Mouse (Mus musculus) skeletal muscle tissue, postnatal 0 days (tissue): ENCODE data around the gene Carmil2. TPM values are rescaled to one million over a fixed set of nuclear protein-coding genes. Genes with fewer than 3 reads are reported as not detected.

Experiments
- polyA plus RNA-seq: library from polyadenylated mRNA; unstranded; fragments of >200 nt; fragmentation: Nextera tagmentation; extraction: Ambion mirVana; gene quantifications from 2 replicates; pipeline ENCODE4 v1.2.1, GENCODE M21; 2015

The Carmil2 gene
- polyA plus RNA-seq = 0.04 and 0.10 TPM in 2 replicates

DNA sequence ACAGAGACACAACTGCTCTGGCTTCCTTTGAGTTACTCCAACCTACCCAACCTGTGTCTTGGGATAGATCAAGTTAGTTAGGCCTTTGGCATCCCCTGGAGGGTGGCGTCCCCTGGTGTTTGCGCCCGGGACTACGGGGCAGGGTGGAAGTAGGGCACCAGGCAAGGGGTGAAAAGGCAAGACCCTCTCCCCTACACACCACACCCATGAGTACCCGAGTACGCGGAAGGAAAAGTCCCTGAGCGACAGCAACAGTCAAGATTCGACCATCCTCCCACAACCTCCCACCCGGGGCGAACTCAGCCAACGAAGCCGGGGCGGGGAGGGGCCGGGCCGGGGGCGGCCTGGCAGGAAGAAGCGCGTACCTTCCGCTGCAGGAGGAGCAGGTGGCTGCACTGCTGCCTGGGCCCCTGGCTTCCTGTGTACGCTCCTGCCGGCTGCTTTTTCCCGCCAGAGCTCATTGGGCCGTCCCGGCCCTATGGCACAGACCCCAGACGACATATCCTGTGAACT lies at the start of gene Carmil2:
TSS of gene Carmil2 (plus strand) at position 479 of the 513 bp plus-strand sequence.

DNA sequence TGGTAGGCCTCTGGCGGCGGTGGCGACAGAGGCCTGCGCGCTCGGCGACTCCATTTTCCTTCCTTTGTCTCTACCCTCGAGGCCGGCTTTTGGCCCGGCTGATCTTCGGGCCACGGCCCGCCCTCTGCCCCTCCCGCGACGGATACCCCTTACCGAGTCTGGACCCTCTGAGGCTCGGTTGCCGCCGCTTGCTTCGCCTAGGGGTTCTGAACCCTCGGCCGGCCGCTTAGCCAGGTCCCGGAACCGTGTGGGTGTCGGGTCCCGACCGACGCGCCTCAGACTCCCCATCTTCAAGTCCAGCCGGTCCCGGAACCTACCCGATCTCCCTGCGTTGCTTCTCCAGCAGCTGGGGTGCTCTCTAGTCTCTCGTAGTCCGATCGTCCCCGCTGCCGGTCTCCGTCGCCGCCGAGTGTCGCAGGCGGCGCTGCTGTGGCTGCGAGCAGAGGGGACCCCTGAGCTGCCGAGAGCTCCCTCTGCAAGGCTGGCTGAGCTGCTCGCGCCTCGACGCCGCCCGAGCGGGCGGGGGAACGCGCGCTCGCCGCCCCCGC lies 49.0 kb upstream of the Carmil2 start, which contains the start of gene Agrp:
TSS of gene Agrp (minus strand) at position 431 of the 548 bp plus-strand sequence.

DNA sequence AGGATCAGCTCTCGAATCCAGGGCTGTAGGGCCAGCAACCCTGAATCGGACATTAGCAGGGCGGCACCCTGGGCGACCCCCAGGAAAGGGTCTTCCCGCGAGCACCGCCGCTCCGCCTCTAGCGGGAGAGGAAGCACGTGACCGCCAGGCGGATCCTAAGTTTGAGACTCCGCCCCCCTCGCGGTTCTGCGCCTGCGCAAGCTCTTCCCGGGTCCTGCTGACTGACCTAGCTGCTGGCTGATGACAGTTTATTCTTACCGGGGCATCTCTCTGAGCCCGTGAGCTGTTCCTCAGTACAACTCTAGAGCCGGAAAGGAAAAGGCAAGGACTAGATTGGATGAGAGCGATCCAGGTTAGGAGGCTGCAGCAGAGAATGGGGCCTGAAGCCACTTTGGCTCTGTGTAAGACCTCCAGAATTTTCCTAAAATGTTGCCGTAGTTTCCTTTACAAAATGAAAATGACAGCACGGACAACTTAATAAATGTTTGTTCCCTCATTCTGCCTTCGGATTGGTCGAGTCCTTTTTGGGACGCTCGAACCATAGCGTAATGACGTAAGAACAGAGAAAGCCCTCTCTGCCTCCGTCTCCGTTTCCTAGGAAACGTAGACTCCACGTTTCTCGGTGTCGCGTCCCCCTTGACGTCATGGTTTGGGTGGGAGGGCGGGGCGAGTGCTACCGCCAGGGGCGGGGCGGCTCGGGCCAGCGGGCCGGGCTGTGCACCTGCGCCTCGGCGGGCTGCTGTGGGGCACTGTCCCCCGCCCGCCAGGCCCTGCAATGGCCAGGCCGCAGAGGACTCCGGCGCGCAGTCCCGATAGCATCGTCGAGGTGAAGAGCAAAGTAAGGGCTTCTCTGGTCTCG lies 15.1 kb downstream of the Carmil2 start, which contains the start of the genes Acd and Pard6a:
TSS of gene Acd (minus strand) at position 137 of the 859 bp plus-strand sequence.
TSS of gene Pard6a (plus strand) at position 183 of the 859 bp plus-strand sequence.

DNA sequence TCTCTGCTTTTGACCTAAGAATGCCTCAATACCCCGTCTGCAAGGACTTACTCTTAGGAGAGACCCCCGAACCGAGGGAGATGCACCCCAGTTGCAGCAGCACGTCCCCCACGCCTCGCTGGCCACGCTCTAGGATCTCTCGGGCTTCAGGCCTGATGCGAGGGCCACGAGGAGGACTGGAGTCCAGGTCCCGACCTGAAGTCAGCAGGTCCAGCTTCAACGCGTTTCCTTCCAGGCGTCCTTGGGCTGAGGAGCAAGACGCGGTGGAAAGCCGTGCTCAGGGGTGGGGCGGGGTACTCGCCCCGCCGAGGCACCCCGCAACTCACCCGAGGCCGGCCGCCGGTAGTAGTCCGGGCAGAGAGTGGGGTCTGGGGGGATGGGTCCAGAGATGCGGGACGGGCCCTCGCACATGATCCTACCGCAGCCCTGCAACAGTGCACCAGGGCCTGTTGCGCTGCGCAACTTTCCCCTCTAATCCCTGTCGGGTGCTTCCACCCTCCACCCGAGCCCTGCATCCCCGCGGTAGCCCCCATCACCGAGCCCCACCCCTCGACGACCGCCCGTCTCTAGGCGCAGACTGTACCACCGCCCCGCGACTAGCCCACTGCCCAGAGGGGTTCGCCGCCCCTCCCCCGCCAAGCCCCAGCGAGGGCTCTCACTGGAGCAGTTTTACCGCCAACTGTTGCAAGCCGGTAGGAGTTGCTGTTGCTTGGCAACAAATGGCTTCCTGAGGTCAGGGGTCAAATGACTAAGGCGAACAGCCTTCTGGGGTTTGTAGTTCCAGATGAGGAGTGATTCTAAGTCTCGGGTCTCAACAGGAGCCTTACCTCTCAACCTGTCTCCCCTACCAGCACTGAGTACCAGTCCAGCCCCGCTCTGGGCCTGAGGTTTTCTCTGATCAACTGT lies 21.7 kb downstream of the Carmil2 start, which contains the start of the genes 4933405L10Rik and Enkd1:
TSS of gene 4933405L10Rik (plus strand) at position 158 of the 906 bp plus-strand sequence.
TSS of gene Enkd1 (minus strand) at position 713 of the 906 bp plus-strand sequence.

Other genes with a start within 250 kb of the Carmil2 start
- 630 and 718 TPM in 2 replicates for gene Tppp3, start 214.7 kb upstream of the Carmil2 start, polyA plus RNA-seq
- 22.4 and 24.2 TPM in 2 replicates for gene Zdhhc1, start 189.4 kb upstream of the Carmil2 start, polyA plus RNA-seq
- 6.9 TPM in 2 replicates for gene Hsd11b2, start 167.5 kb upstream of the Carmil2 start, polyA plus RNA-seq
- gene Atp6v0d1, start 120.2 kb upstream of the Carmil2 start, polyA plus RNA-seq = 57.6 and 67.5 TPM in 2 replicates
- gene Ripor1, start 81.0 kb upstream of the Carmil2 start, polyA plus RNA-seq = 15.6 and 18.2 TPM in 2 replicates
- gene Ctcf, start 49.7 kb upstream of the Carmil2 start, polyA plus RNA-seq = 40.0 and 44.9 TPM in 2 replicates
- gene Agrp, start 48.9 kb upstream of the Carmil2 start, polyA plus RNA-seq = 0.27 and 0.62 TPM in 2 replicates
- 24.6 and 25.1 TPM in 2 replicates for gene Acd, start 14.8 kb downstream of the Carmil2 start, polyA plus RNA-seq
- 11.9 and 12.2 TPM in 2 replicates for gene Pard6a, start 14.9 kb downstream of the Carmil2 start, polyA plus RNA-seq
- gene 4933405L10Rik, start 21.4 kb downstream of the Carmil2 start, polyA plus RNA-seq = not detected in 2 replicates
- 3.2 and 3.8 TPM in 2 replicates for gene Enkd1, start 21.9 kb downstream of the Carmil2 start, polyA plus RNA-seq
- 5.0 and 7.8 TPM in 2 replicates for gene Gfod2, start 72.4 kb downstream of the Carmil2 start, polyA plus RNA-seq
- gene Ranbp10, start 141.1 kb downstream of the Carmil2 start, polyA plus RNA-seq = 9.3 and 9.6 TPM in 2 replicates
- gene Tsnaxip1, start 141.5 kb downstream of the Carmil2 start, polyA plus RNA-seq = 0.17 and 0.28 TPM in 2 replicates
- gene Cenpt, start 167.0 kb downstream of the Carmil2 start, polyA plus RNA-seq = 9.9 and 12.2 TPM in 2 replicates
- 52.0 and 52.7 TPM in 2 replicates for gene Thap11, start 168.9 kb downstream of the Carmil2 start, polyA plus RNA-seq
- 158 and 164 TPM in 2 replicates for gene Nutf2, start 174.3 kb downstream of the Carmil2 start, polyA plus RNA-seq
- 20.2 and 22.6 TPM in 2 replicates for gene Edc4, start 194.6 kb downstream of the Carmil2 start, polyA plus RNA-seq
- 1.2 and 1.7 TPM in 2 replicates for gene Nrn1l, start 207.3 kb downstream of the Carmil2 start, polyA plus RNA-seq
- 16.8 and 17.0 TPM in 2 replicates for gene Pskh1, start 214.2 kb downstream of the Carmil2 start, polyA plus RNA-seq
- 0.32 TPM in 1 of 2 replicates, not detected in the other for gene Ctrl, start 247.6 kb downstream of the Carmil2 start, polyA plus RNA-seq